Mouse (Mus musculus): ENCODE results near the gene Josd1.

GRCm38 (mm10) chr15:79651481-79651880 lies 36.2 kb downstream of the Josd1 start:
- TF ChIP-seq CTCF (IDR thresholded peaks at IDR 0.05; ENCODE audit: extremely low read depth, insufficient read depth, low read length) (peak; percentile 25; the same call in 1 of the 2 replicates), POLR2A (IDR thresholded peaks at IDR 0.05; ENCODE audit: extremely low read depth, insufficient read depth, low read length) (no peak)
